Mouse (Mus musculus) monocyte, adult 5-6 weeks (primary cell): ENCODE data around the gene Tmem108. TPM values are rescaled to one million over a fixed set of nuclear protein-coding genes. Genes with fewer than 3 reads are reported as not detected.

Experiments
- ATAC-seq: fragments of 153-309, 156-312 bp; replicated peaks from 2 replicates; pipeline ENCODE4 v1.8.0; 2017; ENCODE audit warnings: mild to moderate bottlenecking; ENCODE audit not compliant: low TSS enrichment, insufficient number of reproducible peaks, severe bottlenecking, poor library complexity, low FRiP score
- total RNA-seq: library from RNA; stranded (forward); fragments of 200-1000, 200-491, 200-594 nt; gene quantifications from 3 replicates; pipeline ENCODE4 v1.2.3, GENCODE M21; 2017

Tmem108 gene
- 0.48 to 0.64 TPM (median 0.49 TPM) in 3 replicates for total RNA-seq

DNA sequence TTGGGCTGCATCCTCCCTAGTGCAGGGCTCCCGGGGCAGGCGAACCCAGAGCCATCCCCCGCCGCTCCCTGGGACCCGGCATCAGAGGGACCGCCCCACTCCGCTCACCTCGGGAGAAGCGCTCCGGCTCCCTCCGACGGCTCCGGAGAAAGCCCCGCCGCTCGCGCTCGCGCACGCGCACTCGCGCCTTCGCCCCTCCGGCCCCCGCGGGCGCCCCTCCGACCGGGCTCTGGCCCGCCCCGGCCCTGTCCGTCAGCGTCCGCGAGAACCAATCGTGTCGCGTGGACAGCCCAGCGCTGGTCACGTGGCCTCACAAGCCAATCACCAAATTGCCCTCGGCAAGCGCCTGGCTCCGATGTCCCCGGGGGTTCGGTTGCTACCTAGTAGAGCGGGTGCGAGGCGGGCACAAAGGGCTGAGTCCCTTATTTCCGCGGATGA is at the start of gene Tmem108:
Tmem108 (minus strand) TSS at position 191 of the 438 bp plus-strand sequence.
- no peak; the same call in 1 of the 2 replicates for ATAC-seq

DNA sequence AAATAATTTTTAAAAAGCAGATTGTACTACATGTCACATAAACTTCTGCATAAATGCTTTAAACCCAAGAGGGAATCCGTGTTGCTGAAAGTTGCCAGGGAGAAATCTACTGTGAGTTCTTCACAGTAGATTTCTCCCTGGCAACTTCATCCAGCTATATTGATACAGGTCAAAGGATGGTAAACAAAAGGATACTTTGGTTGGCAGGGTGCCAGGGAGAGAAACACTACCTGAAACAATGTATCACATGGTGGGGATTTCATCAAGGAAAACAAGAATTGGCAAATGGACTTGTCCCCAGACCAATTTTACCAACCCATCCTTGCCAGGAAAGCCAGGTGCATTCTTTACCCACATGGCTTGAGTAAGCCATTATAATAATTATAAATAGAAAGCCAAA is 27.4 kb upstream of the Tmem108 start:
- ATAC-seq = no peak

DNA sequence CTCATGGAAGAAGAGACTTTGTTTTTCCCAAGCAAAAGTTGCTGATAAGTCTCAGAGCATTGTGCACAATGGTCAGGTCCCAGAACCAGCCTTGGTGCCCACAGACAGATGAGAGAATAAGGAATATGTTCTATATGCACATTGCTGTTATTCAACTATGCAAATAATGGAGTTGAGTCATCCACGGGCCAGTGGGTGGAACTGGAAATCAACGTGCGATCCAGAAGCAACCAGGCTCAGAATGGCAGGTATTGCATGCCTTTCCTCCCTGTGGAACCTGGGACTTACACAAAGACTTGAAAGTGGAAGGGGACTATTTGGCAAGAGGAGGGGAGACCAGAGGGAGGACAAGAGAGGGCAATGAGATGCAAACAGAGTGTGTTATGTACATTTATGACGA is 22.5 kb upstream of the Tmem108 start:
- ATAC-seq = no peak

DNA sequence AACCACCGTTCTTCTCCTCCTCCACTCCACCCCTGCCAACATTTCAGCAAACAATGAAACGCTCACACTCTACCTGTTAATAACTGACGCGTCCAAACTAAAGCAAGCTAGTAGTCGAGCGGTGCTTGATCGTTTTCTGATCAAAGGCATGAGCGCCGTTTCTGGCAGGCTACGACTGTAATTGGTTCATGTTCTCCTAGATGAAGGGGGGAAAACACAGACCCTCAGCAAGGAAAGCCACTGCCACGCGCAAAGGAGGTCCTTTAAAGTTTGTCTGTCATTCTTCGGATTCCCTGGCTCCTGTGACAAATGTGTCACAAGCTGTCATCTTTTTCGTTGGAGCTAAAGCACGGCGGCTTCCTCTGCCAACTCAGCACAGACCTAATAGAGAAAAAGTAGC is 21.6 kb upstream of the Tmem108 start:
- no peak for ATAC-seq

DNA sequence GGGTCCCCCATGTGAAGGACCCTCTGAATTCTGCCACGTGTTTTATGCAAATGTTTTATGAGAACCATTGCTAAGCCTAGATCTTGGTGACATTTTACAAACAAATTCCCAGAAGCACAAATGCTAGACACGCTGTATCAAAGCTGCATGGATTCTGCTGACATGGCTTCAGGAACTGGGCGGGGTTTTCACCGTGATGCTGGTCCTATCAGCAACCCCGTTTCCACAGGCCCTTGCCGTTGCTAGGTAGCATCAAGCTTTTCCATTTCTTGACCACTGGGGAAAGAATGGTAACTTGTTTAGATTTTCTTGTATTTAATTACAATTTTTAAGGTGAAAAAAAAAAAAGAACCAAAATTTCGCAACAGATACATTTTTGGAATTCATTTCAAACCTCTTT is 20.7 kb upstream of the Tmem108 start:
- ATAC-seq = no peak

DNA sequence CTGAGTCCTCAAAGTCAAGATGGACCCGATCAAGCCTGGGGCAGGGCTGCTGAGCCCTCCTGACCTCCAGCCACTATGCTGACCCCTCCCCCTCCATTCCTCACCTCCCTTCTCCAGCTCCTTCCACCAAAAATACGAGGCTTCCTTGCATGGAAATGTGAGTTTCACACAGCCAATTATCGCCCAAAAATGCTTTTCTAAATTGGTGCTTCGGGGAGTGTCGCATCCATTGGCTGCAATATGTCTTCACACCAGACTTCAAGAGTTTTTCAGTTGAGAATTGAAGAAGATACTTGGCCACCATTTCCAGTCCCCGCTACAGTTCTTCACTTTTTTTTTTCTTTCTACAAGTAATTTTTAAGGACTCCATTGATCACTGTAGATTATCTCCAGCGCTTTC is 19.8 kb upstream of the Tmem108 start:
- no peak for ATAC-seq

DNA sequence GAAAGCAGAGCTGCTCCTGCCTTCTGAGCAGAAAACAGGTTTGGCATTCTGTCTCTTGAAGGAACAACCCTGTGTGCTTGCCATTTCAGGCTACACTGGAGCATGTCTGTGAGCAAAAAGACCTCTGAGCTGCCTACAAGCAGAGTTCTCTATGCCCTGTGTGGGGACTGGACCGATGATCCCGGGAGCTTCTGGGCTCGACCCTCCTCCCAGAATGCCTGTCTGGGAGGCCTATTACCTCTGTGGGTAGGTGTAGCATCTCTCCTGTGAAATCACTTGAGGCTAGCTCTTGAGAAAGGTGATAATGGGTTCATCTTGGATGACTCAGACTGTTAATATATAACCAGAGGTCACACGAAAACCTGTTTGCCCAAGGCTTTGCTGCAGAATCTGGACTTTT is 19.0 kb upstream of the Tmem108 start:
- ATAC-seq = no peak

DNA sequence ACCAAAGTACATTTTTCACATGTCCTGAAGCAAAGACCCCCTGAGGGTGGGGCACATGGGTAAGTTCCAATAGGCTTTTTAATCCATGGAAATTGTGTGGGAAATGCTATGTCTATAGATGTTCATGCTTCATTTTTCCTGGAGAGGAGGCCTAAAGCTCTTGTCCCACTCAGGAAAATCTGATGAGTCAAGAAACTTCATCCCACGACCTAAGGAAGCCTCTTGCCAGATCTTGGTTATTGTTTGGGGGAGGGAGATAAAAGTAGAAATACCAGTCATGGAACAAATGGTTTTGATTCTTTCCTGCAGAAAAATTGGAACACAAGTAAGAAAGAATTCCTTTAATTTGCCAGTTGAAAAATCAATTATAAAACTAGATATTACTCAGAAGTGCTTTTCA is 16.5 kb upstream of the Tmem108 start:
- ATAC-seq = no peak

DNA sequence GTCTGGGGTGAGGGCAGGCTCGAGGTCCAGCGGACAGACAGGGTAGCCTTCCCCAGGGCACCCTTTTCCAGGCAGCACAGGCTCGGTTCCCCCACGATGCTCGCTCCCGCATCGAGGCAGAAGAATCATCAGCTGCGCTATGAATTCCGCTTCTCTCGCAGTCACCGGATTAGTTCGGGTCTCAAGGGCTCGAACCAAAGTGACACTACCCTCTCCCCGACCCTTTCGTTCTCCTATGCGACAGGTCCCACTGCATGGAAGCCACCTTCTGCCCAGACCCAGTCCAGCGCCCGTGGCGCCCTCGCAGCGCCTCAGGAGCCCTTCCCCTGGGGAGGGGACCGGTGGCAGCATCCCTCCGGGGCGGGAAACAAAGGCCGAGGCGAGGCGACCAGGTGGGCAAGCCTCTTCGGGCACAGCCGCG is 476 bp downstream of the Tmem108 start:
- no peak for ATAC-seq

DNA sequence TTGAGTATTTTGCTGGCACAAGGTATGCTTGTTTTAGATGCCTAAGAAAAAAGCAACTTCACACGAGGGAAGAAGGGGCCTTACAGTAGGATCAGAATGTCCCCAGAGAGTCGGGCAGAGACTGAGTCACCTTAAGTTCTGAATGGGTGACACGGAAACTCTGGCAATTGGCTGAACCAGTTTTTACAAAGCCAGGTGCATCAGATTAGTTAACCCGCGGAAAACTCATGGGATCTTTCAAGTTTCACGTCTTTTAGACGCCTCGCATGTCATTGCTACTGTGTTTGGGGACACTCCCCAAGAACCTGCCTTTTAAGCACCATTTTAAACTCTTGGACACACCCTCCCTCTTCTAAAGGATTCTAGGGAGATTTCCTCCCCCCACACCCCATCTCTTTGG is 1.3 kb downstream of the Tmem108 start:
- no peak for ATAC-seq

DNA sequence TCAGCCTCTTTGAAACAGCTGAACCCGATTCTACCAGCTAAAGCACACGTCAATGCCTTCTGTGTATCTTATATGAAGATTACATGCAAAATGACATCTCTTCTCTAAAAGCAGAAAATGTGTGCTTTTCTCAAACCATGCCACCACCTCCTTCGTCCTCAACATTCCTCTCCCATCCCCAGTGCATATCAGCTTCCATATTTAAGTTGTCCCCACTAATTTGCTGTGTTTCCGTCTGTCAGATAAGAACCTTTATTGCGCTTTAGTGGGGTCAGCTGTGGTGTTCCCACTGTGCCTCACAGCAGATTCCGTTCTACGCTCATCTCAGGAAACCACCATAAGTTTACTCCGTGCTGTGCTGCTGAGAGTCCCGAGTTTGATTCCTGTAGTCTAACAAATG is 1.8 kb downstream of the Tmem108 start:
- ATAC-seq = no peak

DNA sequence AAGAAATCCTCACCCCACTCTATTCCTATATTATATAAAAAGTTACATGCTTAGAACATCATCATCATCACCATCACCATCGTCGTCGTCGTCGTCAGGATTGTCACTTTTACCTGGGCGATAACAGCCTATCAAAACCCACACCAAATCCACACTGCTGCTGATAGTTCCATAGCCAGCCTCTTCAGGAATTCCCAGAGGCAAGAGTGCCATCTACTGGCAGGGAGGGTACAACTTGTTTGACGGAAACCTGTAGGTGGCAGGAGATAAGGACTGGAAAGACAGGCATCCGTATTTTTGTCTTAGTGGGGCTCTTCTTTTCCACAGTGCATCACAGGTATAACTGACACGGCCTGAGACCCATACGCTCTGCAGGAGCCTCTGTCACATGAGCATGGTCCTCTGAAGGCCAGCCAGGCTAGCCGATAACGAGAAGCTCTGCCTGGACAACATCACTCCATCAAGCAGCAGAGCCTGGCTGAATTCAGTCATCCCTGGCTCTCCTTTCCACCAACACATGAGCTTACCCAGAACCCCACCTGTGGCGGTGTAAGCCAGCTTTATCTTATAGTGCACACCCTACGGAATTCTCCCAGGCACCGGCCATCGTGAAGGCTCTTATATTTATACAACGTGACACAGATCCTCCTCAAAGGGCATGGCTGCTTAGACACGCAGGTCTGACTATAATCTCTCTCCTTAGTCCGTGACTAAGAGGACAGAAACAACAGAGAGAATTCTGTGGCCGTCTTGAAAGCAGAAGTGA is 2.5 kb downstream of the Tmem108 start:
- ATAC-seq = no peak

DNA sequence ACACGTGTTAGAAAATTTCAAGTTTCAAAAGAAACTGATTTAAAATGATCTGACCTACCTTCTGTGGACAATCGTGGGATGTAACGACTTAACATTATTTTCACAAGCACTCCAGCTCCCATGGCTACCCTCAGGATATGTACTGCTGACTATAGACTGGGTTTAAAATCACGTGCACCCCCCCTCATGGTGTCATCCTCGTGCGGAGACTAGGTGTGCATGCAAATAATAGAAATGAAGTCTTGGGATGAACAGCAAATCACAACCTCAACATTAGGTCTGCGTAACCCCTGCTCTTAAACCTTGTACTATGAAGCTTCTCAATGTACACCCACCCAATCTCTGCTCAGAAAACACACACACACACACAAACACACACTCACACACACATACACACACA is 3.4 kb downstream of the Tmem108 start:
- no peak for ATAC-seq

DNA sequence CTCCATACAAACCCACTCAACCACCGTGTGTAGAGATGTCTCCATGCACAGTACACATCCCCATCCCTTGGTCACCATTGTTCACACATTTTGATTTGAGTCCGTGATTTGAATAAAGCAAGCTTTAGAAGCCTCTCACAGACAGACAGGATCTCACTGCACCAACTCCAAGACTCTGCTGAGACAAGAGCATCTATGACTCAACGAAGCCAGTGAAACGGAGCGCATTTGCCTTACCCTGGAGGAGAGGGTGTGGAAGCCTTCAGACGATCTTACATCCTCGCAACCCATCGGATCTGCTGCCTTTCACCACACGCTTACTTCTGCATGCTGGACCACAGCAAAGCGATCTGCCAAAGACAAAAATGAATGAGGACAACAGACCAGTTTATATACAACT is 9.0 kb downstream of the Tmem108 start:
- no peak for ATAC-seq

DNA sequence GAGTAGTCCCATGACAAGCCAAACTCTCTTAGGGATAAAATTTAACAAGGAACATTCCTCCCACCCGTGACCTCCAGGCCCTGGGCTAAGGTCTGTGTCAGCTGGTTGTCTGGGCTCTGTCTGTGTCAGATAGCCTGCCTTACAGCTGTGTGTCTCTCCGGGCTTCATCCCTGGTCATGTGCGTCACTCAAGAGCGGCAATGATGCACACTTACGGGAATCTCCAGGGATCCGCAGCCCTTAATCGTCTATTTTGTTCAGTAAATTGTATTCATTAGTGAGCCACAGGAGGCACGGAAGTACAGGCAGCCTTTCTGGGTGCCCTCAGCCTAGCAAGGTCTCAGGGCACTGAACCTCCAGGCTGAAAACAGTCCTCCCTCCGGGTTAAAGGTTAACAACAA is 10.1 kb downstream of the Tmem108 start:
- ATAC-seq = no peak

DNA sequence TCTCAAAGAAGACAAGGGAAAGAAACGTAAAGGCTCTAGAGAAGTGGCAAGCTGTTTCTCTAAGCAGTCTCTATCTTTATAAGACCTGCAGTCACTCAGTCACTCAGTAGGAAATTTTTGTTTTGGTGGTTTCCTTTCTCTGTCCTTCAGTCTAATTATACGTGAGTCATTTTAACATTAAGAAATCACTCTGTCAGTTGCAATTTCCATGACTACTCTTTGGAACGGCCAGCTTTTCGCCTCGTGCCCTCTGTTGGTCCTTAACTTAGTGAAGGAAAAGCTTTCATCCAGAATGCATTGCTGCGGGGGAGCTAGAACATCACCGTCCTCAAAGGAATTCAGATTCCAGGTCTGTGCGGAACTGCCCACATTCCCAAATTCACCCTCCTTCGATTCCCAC is 11.1 kb downstream of the Tmem108 start:
- no peak for ATAC-seq

DNA sequence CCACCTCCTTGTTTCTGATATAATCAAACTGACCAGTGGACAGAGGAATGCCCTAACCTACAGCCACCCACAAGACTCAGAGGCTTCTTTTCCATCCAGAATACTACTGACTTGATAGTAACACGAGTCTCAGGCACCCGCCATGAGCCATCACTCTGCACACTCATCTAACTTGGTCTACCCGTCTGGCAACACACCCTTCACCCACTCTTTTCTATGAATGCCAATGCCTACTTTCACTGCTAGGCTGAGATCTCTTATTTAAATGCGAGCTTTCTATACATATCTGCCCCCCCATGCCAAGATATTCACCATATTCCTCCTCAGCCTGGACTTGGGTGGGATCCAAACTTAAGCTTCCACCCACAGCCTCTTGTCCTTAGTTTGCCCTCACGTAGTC is 15.0 kb downstream of the Tmem108 start:
- no peak for ATAC-seq

DNA sequence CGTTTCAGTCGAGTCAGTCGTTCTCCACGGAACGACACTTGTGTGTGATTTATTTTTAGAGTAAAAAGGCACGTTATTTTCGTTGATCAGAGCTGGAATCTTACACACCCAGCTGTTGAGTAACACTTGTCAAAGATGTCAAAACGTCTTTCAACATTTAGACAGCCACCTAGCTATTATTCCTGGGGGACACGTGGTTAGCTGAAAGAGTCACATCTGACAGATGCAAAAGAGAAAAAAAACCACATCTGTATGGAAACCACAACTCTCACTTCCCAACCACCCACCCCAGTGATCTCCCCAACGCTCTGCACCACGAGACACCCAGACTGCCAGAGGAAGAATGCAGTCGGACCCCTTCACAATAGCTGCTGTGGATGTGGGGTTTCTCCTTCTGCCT is 21.5 kb downstream of the Tmem108 start:
- ATAC-seq = no peak

DNA sequence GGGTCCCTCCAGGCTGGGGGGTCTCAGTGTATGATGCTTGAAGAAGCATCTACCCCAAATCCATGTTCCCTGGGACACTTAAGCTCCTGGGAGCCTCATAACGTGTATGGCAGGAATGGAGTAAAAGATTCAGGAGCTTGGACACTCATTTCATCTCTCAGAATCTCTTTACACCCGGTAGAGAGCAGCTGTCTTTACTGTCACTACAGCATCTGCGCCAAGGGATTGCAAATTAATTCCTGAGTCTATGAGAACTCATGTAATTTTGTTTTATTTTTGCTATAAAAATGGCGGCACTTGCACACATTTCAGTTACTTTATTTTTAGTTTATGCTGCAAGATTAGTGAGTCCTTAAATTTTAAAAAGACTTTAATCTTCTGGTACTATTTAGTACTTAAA is 22.6 kb downstream of the Tmem108 start:
- ATAC-seq = no peak

DNA sequence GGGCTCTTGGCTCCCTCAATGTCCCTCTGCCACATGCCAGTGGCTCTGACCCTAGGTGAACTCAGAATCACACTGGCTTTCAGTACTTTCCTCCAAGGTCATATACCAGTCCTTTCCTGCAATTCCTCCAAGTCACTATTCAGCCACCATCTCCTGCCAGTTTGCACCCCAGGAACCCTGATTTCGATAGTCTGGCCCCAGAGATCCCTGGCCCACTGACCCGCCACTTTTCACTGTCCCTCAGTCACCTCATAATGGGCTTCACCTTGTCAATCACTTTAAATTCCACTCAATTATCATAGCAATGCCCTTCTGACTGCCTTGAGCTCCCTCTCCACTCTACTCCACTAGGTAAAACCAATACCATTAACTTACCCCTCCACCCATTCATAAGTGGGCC is 31.9 kb downstream of the Tmem108 start:
- no peak for ATAC-seq
